Mouse (Mus musculus) brain, embryonic 18.5 days (tissue): ENCODE data around the gene Bbs9.
A peak's percentile ranks its signal among the peaks of the same experiment; 100 is the strongest.
"Not testable (repeated sequence)": the region's sequence is repeated elsewhere in the genome, so short reads cannot be mapped to it uniquely, and the experiment has no call there.

Experiments used
- DNase-seq: peaks from one replicate; pipeline ENCODE4 v3.0.0-alpha.2; 2012; ENCODE audit warnings: low read depth, low spot score

Bbs9 gene

GRCm38 (mm10) chr9:22848800-22849199 is 373.3 kb downstream of the Bbs9 start:
- no peak for DNase-seq

- no peak for DNase-seq
Measured at GRCm38 (mm10) chr9:22849212-22849611, 373.7 kb downstream of the Bbs9 start.

- DNase-seq, result not testable (repeated sequence)
Measured at GRCm38 (mm10) chr9:22869147-22869546, 393.6 kb downstream of the Bbs9 start.

- DNase-seq, result no peak
Measured at GRCm38 (mm10) chr9:22870661-22871060, 395.1 kb downstream of the Bbs9 start.

- peak; percentile 16 for DNase-seq
Measured at GRCm38 (mm10) chr9:22875231-22875630, 399.7 kb downstream of the Bbs9 start.

GRCm38 (mm10) chr9:22879266-22879665 is 403.8 kb downstream of the Bbs9 start:
- DNase-seq, result no peak

GRCm38 (mm10) chr9:22886351-22886750 is 410.8 kb downstream of the Bbs9 start:
- no peak for DNase-seq

- DNase-seq, result no peak
Measured at GRCm38 (mm10) chr9:22905434-22905833, 429.9 kb downstream of the Bbs9 start.

GRCm38 (mm10) chr9:22916808-22917207 is 441.3 kb downstream of the Bbs9 start:
- DNase-seq, result no peak

- DNase-seq, result no peak
Measured at GRCm38 (mm10) chr9:22935645-22936044, 460.1 kb downstream of the Bbs9 start.
